Mouse (Mus musculus) left cerebral cortex, adult 9 months (tissue): Measurements from ENCODE around the gene Ptpre.
"Not testable (repeated sequence)": the region's sequence is repeated elsewhere in the genome, so short reads cannot be mapped to it uniquely, and the experiment has no call there.

ENCODE experiments used
- DNase-seq, 2 experiments: peaks; one replicate each; pipeline ENCODE4 v3.0.0; 2022; ENCODE audit warnings: low spot score in 2 of 2

The Ptpre gene

GRCm38 (mm10) chr7:135605002-135605803, 67.9 kb downstream of the Ptpre start:
- DNase-seq = no peak

GRCm38 (mm10) chr7:135605804-135606072, 68.5 kb downstream of the Ptpre start:
- no peak for DNase-seq

GRCm38 (mm10) chr7:135608208-135608607, 70.9 kb downstream of the Ptpre start:
- DNase-seq = no peak

- DNase-seq = no peak
Measured at GRCm38 (mm10) chr7:135609028-135609427, 71.7 kb downstream of the Ptpre start.

GRCm38 (mm10) chr7:135609655-135610054, 72.4 kb downstream of the Ptpre start:
- DNase-seq = no peak

GRCm38 (mm10) chr7:135612276-135612675, 75.0 kb downstream of the Ptpre start:
- no peak for DNase-seq

GRCm38 (mm10) chr7:135612801-135613200, 75.5 kb downstream of the Ptpre start:
- no peak for DNase-seq

GRCm38 (mm10) chr7:135613380-135613779, 76.1 kb downstream of the Ptpre start:
- no peak for DNase-seq

GRCm38 (mm10) chr7:135614892-135615291, 77.6 kb downstream of the Ptpre start:
- DNase-seq = no peak

GRCm38 (mm10) chr7:135616479-135616878, 79.2 kb downstream of the Ptpre start:
- not testable (repeated sequence) for DNase-seq

GRCm38 (mm10) chr7:135617776-135618175, 80.5 kb downstream of the Ptpre start:
- no peak for DNase-seq

- DNase-seq = no peak
Measured at GRCm38 (mm10) chr7:135621649-135622048, 84.4 kb downstream of the Ptpre start.

GRCm38 (mm10) chr7:135622241-135622640, 85.0 kb downstream of the Ptpre start:
- DNase-seq = no peak

GRCm38 (mm10) chr7:135624854-135625253, 87.6 kb downstream of the Ptpre start:
- DNase-seq = no peak

GRCm38 (mm10) chr7:135628363-135628762, 91.1 kb downstream of the Ptpre start:
- DNase-seq = no peak

- DNase-seq = no peak
Measured at GRCm38 (mm10) chr7:135629019-135629418, 91.7 kb downstream of the Ptpre start.

GRCm38 (mm10) chr7:135631776-135632552, 94.7 kb downstream of the Ptpre start:
- DNase-seq = peak in 1 of 2 experiments; percentile 79

- DNase-seq = no peak
Measured at GRCm38 (mm10) chr7:135632716-135633258, 95.5 kb downstream of the Ptpre start.

GRCm38 (mm10) chr7:135634851-135635624, 97.8 kb downstream of the Ptpre start:
- DNase-seq = no peak

- no peak for DNase-seq
Measured at GRCm38 (mm10) chr7:135637406-135637980, 100.2 kb downstream of the Ptpre start.

GRCm38 (mm10) chr7:135639361-135639760, 102.1 kb downstream of the Ptpre start:
- DNase-seq = no peak
